Mouse (Mus musculus) embryonic stem cell, embryonic (primary cell): ENCODE data around the gene Vmn2r11.
"Not testable (repeated sequence)": the region's sequence is repeated elsewhere in the genome, so short reads cannot be mapped to it uniquely, and the experiment has no call there.

ENCODE experiments used
- CTCF ChIA-PET, 4 experiments: fragments of 300-600 bp in 2 of 4; fragments of 350-600 bp in 2 of 4; sonication (Branson Sonifier 250); formaldehyde crosslinking; loops; one replicate each; lab custom pipeline; 2022; ENCODE audit warnings: inconsistent platforms in 2 of 4; lab: Charles Lee
- POLR2A ChIA-PET, 4 experiments: fragments of 300-600 bp in 2 of 4; fragments of 350-600 bp in 2 of 4; sonication (Branson Sonifier 250); formaldehyde crosslinking; loops; one replicate each; lab custom pipeline; 2022; ENCODE audit warnings: antibody characterized with exemption in 4 of 4, inconsistent platforms in 1 of 4; lab: Charles Lee

Gene Vmn2r11

GRCm38 (mm10) chr5:109059469-109059868, at the start of gene Vmn2r11:
Gene Vmn2r11 (minus strand): TSS chr5:109059569.
- POLR2A ChIA-PET, result interaction anchor here in 1 of 4 experiments (0.6 kb wide), 1 partner anchor 82 kb away, joined by 5 read pairs; no protein-coding TSS in a partner anchor
- CTCF ChIA-PET, result not testable (repeated sequence)

GRCm38 (mm10) chr5:109097850-109098249, 38.5 kb upstream of the Vmn2r11 start, which contains the start of gene Vmn2r12:
Gene Vmn2r12 (minus strand): TSS chr5:109097950.
- CTCF ChIA-PET, result not testable (repeated sequence)

DNA sequence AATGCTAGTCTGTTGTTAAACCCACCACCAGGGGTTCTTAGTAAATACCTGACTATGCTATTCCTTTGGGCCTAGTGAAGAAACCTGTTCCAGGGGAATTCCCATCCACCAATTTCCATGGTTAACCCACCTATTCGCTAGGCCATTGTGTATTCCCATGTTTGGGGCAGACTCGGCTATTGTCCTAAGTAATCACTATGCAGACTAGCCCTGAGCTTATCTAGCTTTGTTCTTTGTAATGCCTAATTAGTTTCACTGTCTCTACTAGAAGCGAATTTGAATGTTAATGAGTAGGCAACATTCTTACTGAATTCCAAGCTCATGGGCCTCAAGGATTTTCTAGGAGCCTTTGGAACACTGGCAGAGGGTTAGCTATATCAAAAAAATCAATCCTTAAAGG, 37.1 kb upstream of the Vmn2r11 start:
- POLR2A ChIA-PET, CTCF ChIA-PET: not testable (repeated sequence)

More at GRCm38 (mm10) chr5:109097850-109098249, 38.5 kb upstream of the Vmn2r11 start, which contains the start of gene Vmn2r12:
- POLR2A ChIA-PET, result not testable (repeated sequence)

DNA sequence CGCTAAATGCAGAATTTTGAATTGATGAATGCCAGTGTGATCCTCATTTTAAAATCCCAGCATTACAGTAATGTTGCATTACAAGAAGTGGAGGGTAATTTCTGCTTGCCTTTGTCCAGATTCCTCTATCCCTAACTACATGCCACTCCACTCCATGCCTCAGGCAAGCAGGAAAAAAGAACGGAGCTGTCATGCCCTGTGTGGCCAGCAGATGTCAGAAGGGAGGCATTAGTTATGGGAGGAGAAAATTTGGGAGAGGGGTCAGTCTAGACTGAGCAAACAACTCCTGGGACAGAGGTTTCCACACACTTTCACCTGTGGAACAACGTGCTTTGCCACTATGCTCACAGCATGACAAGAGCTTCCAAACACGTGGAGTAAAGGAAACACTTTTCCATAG, 12.6 kb upstream of the Vmn2r11 start:
- POLR2A ChIA-PET, result not testable (repeated sequence)
- CTCF ChIA-PET, result interaction anchor here in 1 of 4 experiments (0.8 kb wide), 1 partner anchor 10 kb away, joined by 6 read pairs; no protein-coding TSS in a partner anchor

GRCm38 (mm10) chr5:109055286-109055685, 4.1 kb downstream of the Vmn2r11 start:
- ChIA-PET POLR2A (no interaction called here), CTCF (no interaction called here)

- CTCF ChIA-PET, result interaction anchor here in 1 of 4 experiments (0.8 kb wide), 1 partner anchor 197 kb away, joined by 6 read pairs; no protein-coding TSS in a partner anchor
- POLR2A ChIA-PET, result no interaction called here
These were observed 26.8 kb downstream of the Vmn2r11 start for GRCm38 (mm10) chr5:109032591-109032990.

- POLR2A ChIA-PET, CTCF ChIA-PET: not testable (repeated sequence)
These were observed 52.9 kb downstream of the Vmn2r11 start, which contains the start of gene Vmn2r10 for GRCm38 (mm10) chr5:109006427-109006826. Gene Vmn2r10 (minus strand): TSS chr5:109006527.
